Mouse (Mus musculus): ENCODE measurements around the gene AW011738.
A peak's percentile ranks its signal among the peaks of the same experiment; 100 is the strongest.

The AW011738 gene

DNA sequence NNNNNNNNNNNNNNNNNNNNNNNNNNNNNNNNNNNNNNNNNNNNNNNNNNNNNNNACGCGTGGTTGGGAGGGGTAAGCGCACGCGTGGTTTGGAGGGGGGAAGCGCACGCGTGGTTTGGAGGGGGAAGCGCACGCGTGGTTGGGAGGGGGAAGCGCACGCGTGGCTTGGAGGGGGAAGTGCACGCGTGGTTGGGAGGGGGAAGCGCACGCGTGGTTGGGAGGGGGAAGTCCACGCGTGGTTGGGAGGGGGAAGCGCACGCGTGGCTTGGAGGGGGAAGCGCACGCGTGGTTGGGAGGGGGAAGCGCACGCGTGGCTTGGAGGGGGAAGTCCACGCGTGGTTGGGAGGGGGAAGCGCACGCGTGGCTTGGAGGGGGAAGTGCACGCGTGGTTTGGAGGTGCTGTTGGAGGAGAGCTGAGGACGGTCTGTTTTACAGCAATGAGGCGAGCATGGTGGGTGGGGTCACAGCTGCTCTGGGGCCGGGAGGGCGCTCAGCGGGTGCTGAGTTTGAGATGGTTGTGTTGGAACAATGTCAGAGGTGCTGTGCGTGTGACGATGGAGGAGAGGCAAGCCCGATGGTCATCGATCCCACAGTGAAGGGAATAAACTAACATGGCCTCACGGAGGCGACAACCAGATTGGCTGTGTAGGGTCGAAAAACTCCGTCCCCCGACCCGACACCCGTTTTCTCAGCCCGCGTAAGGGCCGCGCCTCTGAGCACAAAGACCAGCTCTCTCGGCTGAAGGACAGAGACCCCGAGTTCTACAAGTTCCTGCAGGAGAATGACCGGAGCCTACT lies 33.7 kb downstream of the AW011738 start:
- no peak for DNase-seq (ENCODE audit: low spot score in 2 of 2)

DNA sequence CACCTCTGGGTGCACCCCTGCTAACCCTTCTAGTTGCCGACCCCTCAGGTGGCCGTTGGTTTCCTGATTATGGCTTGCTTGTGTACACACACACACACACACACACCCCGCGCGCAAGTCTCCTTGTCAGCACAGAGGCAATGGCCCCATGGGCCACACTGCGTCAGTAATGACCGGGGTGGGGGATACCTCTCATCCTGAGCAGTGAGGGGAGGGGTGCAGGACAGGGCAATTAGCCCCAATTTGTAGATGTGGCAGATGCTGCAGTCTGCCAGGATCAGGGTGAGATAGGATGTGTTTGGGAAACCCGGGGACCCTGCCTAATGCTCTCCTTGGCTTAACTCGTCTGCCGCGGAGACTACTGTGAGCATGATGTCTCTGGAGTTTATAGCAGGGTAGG lies 46.5 kb downstream of the AW011738 start:
- DNase-seq (ENCODE audit: low spot score in 2 of 2), result no peak

DNA sequence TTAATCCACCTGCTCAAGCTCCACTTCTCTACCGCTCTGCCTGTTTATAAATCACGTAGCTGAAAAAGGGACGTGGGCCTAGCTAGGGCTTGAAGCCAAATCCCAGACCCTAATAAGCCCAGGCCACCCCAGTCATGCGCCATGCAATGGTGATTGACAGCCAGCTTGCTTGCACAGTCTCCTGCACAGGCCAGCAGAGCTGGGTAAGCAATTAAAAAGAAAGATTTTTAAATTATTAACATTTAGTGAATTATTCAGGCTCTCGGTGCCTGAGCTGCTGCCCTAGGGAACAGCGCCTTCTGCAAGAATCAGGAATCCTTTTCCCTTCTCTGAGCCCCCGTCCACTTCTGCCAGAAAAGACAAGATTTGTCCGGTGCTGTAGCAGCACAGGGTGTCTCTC lies 48.0 kb downstream of the AW011738 start:
- DNase-seq (ENCODE audit: low spot score in 2 of 2), result no peak

GRCm38 (mm10) chr4:156252140-156252539 lies 49.0 kb downstream of the AW011738 start:
- DNase-seq (ENCODE audit: low spot score in 2 of 2), result no peak

- no peak for DNase-seq (ENCODE audit: low spot score in 2 of 2)
Observed at GRCm38 (mm10) chr4:156252619-156253018, 49.5 kb downstream of the AW011738 start.

- DNase-seq (ENCODE audit: low spot score in 2 of 2), result no peak
Observed at GRCm38 (mm10) chr4:156253043-156253442, 49.9 kb downstream of the AW011738 start.

DNA sequence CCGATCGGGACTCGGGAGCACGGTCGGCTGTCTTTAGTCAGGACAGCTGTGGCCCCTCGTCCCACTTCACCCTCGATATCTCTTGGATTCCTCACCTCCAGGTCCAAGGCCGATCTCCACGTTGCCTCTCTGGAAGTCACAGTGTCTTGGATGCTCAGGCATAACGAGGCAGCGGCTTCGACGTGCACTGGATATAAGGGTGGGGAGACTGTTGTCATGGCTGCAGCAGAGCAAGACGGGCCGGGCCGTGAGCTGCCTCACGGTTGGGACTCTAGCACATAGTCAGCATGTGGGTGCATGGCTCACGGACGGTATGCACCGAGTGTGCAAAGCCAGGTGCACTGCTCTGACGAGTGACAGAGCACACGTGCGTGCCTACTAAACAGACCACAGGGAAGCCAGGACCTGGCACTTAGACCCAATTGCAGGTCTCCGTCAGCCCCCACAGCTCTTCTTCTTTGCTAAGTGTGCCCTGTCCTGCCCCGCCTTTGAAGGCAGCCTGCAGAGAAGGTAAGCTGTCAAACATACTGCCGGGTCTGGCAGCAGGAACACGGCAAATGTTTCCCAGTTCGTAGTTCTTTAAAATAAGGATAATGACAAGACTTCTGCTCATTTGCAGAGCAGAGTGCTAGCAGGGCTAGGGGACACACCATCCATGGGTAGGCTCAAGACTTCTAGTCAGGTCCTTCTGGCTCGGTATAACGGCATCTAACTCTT lies 51.4 kb downstream of the AW011738 start:
- DNase-seq (ENCODE audit: low spot score in 2 of 2), result peak; percentile 28 to 44
